Mouse (Mus musculus) heart, embryonic 15.5 days (tissue): Measurements from ENCODE around the gene Defb36. TPM values are rescaled to one million over a fixed set of nuclear protein-coding genes. Genes with fewer than 3 reads are reported as not detected.

Experiments used
- ATAC-seq: fragments of 200-750 bp; cut with Nextera tagmentation; replicated peaks from 2 replicates; pipeline ENCODE4 v1.8.0; 2017; ENCODE audit warnings: low read depth, moderate TSS enrichment; ENCODE audit not compliant: insufficient number of reproducible peaks, insufficient read depth, low FRiP score
- H3K27ac ChIP-seq: fragments of 300-500 bp; sonication (generic); 2 replicates; pipeline ENCODE4 v1.5.1; 2015; ENCODE audit warnings: mild to moderate bottlenecking, inconsistent platforms
- H3K27me3 ChIP-seq: fragments of 300-500 bp; sonication (generic); 2 replicates; pipeline ENCODE4 v1.6.1; 2015; ENCODE audit warnings: inconsistent platforms
- H3K36me3 ChIP-seq: fragments of 300-500 bp; sonication (generic); 2 replicates; pipeline ENCODE4 v1.6.1; 2015; ENCODE audit warnings: mild to moderate bottlenecking, inconsistent platforms
- H3K4me1 ChIP-seq: fragments of 300-500 bp; sonication (generic); replicated peaks from 2 replicates; pipeline ENCODE4 v1.6.1; 2015; ENCODE audit warnings: inconsistent platforms
- H3K4me2 ChIP-seq: fragments of 300-500 bp; sonication (generic); 2 replicates; pipeline ENCODE4 v1.6.1; 2015; ENCODE audit warnings: inconsistent platforms, mild to moderate bottlenecking, moderate library complexity
- H3K4me3 ChIP-seq: fragments of 300-500 bp; sonication (generic); 2 replicates; pipeline ENCODE4 v1.5.1; 2015; ENCODE audit warnings: mild to moderate bottlenecking, inconsistent platforms
- H3K9ac ChIP-seq: fragments of 300-500 bp; sonication (generic); 2 replicates; pipeline ENCODE4 v1.6.1; 2015; ENCODE audit warnings: mild to moderate bottlenecking, inconsistent platforms
- H3K9me3 ChIP-seq: fragments of 300-500 bp; sonication (generic); replicated peaks from 2 replicates; pipeline ENCODE4 v1.6.1; 2016; ENCODE audit warnings: inconsistent platforms
- whole genome bisulfite sequencing: fragments of 180-500 bp; shearing (Covaris S2); methylation state at CpG from one replicate; pipeline ENCODE4 v1.1.7; 2015; ENCODE audit warnings: mixed read lengths; 5-methylcytosine and 5-hydroxymethylcytosine counted together
- polyA plus RNA-seq: library from polyadenylated mRNA; unstranded; fragments of >200 nt; fragmentation: Nextera tagmentation; extraction: Ambion mirVana; gene quantifications from 2 replicates; pipeline ENCODE4 v1.2.1, GENCODE M21; 2015

The Defb36 gene
- polyA plus RNA-seq, 1 experiment from 2014 or later: not detected

DNA sequence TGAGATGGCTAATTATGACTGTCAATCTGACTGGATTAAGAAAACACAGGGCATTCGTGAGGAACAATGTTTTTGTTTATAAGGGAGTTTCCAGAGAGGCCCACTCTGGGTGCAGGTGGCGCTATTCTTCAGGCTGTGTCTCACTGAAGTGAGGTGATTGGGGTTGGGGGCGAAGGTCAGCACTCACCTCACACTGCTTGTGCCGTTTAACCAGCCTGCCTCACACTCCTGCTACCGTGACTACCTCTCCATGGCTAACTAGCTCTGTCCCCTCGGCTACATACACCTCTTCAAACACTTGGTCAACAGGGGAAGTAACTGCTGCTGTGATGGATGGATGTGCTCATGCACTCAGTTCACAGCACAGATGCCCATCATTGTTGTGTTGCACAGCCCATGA lies 15.1 kb upstream of the Defb36 start:
- no peak overlapping the region for H3K4me2 ChIP-seq
- H3K27ac ChIP-seq: no peak overlapping the region
- H3K9ac ChIP-seq: no peak overlapping the region
- H3K4me3 ChIP-seq: no peak overlapping the region
- H3K4me1 ChIP-seq: no peaks in the 10 kb centered on the region
- no peaks in the 10 kb centered on the region for H3K27me3 ChIP-seq
- WGBS: 52% methylated on average over 6 of the region's 6 CpGs
- no peak for ATAC-seq
- no peaks in the 10 kb centered on the region for H3K9me3 ChIP-seq
- H3K36me3 ChIP-seq: no peaks in the 10 kb centered on the region

DNA sequence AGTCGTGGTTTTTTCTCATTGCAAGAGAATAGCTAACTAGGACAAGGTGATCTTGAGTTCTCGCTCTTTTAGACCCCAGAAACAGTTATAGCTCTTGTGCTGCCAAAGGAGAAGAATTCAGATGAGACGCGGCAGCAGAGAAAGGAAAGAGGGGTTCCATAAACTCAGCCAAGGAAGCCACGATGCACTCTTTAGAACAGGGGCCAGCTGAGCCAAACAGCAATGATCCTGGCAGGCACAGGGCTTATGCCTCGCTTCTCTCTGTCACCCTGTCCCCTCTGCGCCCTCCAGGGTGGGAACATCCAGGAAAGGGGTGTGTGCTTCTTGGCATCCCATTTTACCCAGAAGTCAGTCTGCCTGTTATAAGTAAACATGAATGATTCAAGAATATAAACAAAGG lies 4.8 kb upstream of the Defb36 start, which contains the start of gene Defb45:
Defb45 (minus strand) TSS at position 101 of the 400 bp plus-strand sequence.
- Histone ChIP-seq H3K9ac (no peak within 1 kb of the TSS), H3K27ac (no peak within 1 kb of the TSS)
- 59% methylated on average over 7 of the region's 7 CpGs for WGBS

DNA sequence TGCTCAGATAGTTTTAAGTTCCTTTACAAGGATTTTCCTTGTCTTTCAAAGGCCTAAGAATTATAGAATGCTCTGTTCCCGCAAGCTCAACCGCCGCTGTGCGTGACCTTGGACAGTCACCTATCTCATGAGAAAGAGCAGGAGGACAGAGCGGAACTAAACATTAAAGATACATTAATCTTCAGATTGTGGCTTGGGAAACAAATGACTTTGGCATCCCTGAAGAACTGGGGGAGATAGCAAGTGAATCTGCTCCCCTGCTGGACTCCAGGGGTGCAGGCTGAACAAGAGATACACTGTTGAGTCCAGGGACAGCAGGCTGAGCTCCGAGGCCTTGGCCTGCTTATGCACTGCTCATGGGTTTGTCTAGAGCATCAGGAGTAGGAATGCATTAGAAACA lies 4.1 kb upstream of the Defb36 start:
- H3K27me3 ChIP-seq: no peaks in the 10 kb centered on the region

More for the DNA sequence above, 4.8 kb upstream of the Defb36 start, which contains the start of gene Defb45:
- ATAC-seq: no peak
- no peak within 1 kb of the TSS for H3K4me3 ChIP-seq
- H3K4me1 ChIP-seq: no peaks in the 10 kb centered on the region
- H3K36me3 ChIP-seq: no peaks in the 10 kb centered on the region
- no peak within 1 kb of the TSS for H3K4me2 ChIP-seq
- no peaks in the 10 kb centered on the region for H3K27me3 ChIP-seq
- H3K9me3 ChIP-seq: no peaks in the 10 kb centered on the region

DNA sequence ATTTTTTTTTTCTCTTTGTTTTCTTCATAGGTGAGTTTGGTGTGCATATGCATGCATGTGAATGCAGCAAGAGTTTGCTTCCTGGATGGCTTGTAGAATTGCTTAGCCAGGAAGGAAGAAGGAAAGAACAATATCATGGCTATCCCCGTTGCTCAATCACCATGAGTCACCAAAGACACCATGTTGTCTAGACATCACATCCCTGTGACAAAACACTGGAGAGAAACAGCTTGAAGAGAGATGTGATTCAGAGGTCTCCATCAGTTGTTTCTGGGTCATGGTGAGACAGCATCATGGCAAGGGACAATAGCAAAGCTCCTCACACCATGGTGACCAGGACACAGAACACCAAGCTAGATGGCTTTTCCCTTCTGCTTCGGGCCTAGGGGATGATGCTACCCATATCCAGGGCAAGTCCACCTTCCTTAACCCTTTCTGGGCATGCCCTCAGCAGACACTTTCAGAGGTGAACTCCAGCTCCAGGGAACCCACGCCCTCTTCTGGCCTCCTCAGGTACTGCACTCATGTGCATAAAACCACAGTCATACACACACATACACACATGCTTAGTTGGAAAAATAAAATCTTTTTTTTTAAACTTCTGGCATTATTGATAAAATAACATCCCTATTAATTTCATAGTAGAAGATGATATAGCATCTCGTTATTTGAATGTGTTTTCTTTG lies 2.7 kb upstream of the Defb36 start:
- H3K27me3 ChIP-seq: no peaks in the 10 kb centered on the region
- ATAC-seq: no peak
- WGBS: 67% methylated on average over 4 of the region's 4 CpGs
- H3K4me2 ChIP-seq: no peak overlapping the region
- H3K9ac ChIP-seq: no peak overlapping the region
- H3K4me1 ChIP-seq: no peaks in the 10 kb centered on the region
- no peaks in the 10 kb centered on the region for H3K9me3 ChIP-seq
- H3K36me3 ChIP-seq: no peaks in the 10 kb centered on the region
- no peak overlapping the region for H3K4me3 ChIP-seq
- no peak overlapping the region for H3K27ac ChIP-seq

More for the DNA sequence above, 4.1 kb upstream of the Defb36 start:
- ATAC-seq: no peak
- Histone ChIP-seq H3K4me1 (no peaks in the 10 kb centered on the region), H3K4me2 (no peak overlapping the region), H3K36me3 (no peaks in the 10 kb centered on the region), H3K27ac (no peak overlapping the region), H3K4me3 (no peak overlapping the region), H3K9ac (no peak overlapping the region), H3K9me3 (no peaks in the 10 kb centered on the region)
- 73% methylated on average over 6 of the region's 6 CpGs for WGBS

DNA sequence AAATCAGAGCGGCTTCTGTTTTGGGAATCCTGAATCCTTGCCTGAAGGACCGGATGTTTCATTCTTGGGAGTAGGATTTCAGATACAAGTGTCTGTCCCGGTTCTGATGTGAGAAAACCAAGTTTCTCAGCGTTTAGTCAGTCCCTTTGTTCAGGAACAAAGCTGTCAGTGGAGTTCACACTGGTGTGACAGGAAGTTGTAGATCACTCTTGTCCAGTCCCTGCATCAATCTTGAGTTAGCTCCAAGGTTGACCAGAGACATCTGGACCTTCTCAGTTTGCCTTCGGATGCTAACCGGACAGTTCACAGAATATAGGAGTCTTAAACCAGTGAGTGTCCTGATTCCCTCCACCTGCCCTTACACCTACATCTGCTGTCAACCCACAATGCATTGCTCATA lies 3.6 kb downstream of the Defb36 start:
- no peaks in the 10 kb centered on the region for H3K27me3 ChIP-seq
- ATAC-seq: no peak
- H3K4me2 ChIP-seq: no peak overlapping the region
- no peak overlapping the region for H3K4me3 ChIP-seq
- no peak overlapping the region for H3K9ac ChIP-seq
- WGBS: 46% methylated on average over 6 of the region's 6 CpGs
- no peaks in the 10 kb centered on the region for H3K9me3 ChIP-seq
- no peaks in the 10 kb centered on the region for H3K4me1 ChIP-seq
- no peak overlapping the region for H3K27ac ChIP-seq
- H3K36me3 ChIP-seq: no peaks in the 10 kb centered on the region

DNA sequence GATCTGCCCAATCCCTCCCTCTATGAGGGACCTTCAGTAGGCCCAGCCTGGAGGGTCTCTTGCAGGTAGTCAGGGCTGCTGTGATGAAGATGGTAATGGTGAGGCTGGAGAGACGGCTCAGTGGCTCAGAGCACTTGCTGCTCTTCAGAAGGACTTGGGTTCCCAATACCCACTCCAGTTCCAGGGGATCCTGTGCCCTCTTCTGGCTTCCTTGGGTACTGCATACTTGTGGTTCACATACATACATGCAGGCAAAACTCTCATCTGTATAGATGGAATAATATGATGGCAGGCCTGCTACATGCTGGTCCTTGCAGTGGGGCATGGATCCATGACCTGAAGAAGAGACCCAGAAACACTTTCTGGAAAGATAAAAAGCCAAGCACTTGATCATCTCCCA lies 4.6 kb downstream of the Defb36 start:
- H3K4me2 ChIP-seq: no peak overlapping the region
- no peaks in the 10 kb centered on the region for H3K27me3 ChIP-seq
- no peak for ATAC-seq
- no peak overlapping the region for H3K27ac ChIP-seq
- no peaks in the 10 kb centered on the region for H3K36me3 ChIP-seq
- no peak overlapping the region for H3K9ac ChIP-seq
- no peak overlapping the region for H3K4me3 ChIP-seq
- H3K4me1 ChIP-seq: no peaks in the 10 kb centered on the region
- WGBS: 86% methylated on average over 1 of the region's 1 CpGs
- H3K9me3 ChIP-seq: no peaks in the 10 kb centered on the region

DNA sequence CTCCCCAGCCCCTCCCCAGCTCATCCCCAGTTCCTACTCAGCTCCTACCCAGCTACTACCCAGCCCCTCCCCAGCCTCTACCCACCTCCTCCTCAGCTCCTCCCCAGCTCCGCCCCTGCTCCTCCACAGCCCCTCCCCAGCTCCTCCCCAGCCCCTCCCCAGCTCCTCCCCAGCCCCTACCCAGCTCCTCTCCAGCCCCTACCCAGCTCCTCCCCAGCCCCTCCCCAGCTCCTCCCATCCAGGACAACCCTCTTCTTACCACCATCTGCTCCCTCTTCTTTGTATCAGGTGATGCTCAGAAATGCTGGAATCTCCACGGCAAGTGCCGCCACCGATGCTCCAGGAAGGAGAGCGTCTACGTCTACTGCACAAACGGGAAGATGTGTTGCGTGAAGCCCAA lies 8.1 kb downstream of the Defb36 start:
- H3K9me3 ChIP-seq: no peaks in the 10 kb centered on the region
- no peaks in the 10 kb centered on the region for H3K27me3 ChIP-seq
- no peaks in the 10 kb centered on the region for H3K4me1 ChIP-seq
- no peaks in the 10 kb centered on the region for H3K36me3 ChIP-seq
- WGBS: 32% methylated on average over 8 of the region's 8 CpGs
- H3K4me2 ChIP-seq: no peak overlapping the region
- no peak overlapping the region for H3K27ac ChIP-seq
- ATAC-seq: no peak
- no peak overlapping the region for H3K9ac ChIP-seq
- H3K4me3 ChIP-seq: no peak overlapping the region

DNA sequence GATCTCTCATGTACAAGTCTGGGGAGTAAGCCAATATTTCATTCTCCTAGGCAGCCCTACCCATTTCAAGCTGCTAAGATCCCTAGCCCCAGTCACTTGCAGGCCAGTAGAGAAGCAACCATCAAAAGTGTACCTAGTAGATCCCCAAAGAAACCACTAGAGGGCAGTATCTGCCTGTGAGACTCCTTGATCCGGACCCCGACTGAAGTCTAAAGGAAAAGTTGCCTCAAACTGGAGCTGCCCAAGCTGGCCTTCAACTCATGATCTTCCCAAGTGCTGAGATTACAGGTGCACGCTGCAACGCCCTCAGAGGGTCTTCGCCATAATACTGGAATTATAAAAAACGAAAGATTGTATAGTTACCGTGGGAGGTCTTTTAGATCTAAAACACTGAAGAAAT lies 11.4 kb downstream of the Defb36 start:
- H3K36me3 ChIP-seq: no peaks in the 10 kb centered on the region
- 7% methylated on average over 7 of the region's 7 CpGs for WGBS
- no peak overlapping the region for H3K9ac ChIP-seq
- no peak overlapping the region for H3K27ac ChIP-seq
- no peaks in the 10 kb centered on the region for H3K9me3 ChIP-seq
- H3K27me3 ChIP-seq: no peaks in the 10 kb centered on the region
- no peak overlapping the region for H3K4me2 ChIP-seq
- ATAC-seq: peak; percentile 66; the same call in 1 of the 2 replicates
- no peaks in the 10 kb centered on the region for H3K4me1 ChIP-seq
- no peak overlapping the region for H3K4me3 ChIP-seq

DNA sequence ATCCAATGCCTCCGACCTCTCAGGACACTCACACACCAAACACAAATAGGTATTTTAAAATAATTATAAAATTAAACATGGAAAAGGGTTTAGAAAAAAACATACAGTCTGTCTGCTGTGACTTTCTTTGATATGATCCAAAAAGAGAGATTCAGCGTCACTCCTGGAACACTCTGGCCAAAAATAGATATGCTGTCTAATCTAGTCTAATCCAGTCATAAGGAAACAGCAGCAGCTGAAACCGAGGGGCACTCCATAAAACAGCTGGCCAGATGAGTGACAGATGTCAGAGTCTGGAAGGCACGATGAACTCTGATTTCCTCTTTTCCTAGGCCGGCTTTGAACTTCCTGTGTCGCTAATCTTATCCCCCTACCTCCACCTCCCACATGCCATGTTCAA lies 12.3 kb downstream of the Defb36 start:
- 39% methylated on average over 6 of the region's 6 CpGs for WGBS
- Histone ChIP-seq H3K4me1 (no peaks in the 10 kb centered on the region), H3K4me3 (no peak overlapping the region), H3K9ac (no peak overlapping the region), H3K27me3 (no peaks in the 10 kb centered on the region), H3K36me3 (no peaks in the 10 kb centered on the region), H3K27ac (no peak overlapping the region), H3K9me3 (no peaks in the 10 kb centered on the region), H3K4me2 (no peak overlapping the region)
- ATAC-seq: no peak

DNA sequence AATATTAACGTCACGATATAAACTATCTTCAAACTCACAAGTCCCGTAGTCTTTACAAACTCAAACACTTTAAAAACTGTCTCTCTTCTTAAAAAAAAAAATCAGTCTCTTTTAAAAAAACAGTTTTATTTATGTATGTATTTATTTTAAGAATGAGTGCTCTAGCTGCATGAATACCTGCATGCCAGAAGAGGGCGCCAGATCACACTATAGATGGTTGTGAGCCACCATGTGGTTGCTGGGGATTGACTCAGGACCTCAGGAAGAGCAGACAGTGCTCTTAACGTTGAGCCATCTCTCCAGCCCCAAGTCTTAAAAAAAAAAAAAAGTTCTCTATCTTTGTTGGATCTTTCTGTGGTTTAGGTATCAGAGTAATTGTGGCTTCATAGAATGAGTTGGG lies 13.2 kb downstream of the Defb36 start:
- H3K4me2 ChIP-seq: no peak overlapping the region
- no peak for ATAC-seq
- WGBS: 64% methylated on average over 5 of the region's 5 CpGs

DNA sequence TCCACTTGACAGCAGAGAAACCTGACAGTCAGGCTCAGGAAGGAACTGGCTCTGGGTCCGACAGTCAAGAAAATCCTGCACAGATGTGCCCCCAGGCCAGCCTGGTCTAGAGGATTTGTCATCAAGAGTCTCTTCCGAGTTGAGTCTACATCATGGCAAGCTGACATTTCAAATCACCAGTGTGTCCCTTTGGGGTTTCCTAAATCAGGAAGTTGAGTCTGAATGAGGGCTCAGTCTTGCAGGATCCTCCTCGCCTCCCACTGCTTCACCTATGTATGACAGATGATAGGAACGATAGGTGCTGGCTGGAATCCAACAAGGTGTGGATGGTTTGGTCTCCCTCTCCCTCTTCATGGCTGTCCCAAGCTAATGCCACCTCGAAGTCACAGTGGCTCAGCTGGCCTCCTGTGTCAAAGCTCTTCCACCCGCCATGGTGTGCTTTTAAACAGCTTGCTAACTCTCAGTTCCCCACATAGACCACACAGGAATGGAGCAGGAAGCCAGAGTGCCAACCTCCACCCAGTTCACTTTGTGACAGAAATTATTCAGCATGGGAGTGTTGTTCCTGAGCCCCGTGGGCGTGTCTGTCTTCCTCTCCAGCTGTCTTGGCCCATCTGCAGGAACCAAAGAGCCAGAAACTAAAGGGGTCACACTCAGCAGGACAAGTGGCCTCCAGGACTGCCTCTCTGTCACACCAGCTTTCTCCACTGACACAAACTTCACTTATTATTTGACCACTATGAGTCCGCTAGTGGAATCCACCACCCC lies 16.4 kb downstream of the Defb36 start:
- H3K9me3 ChIP-seq: no peaks in the 10 kb centered on the region
- no peak for ATAC-seq
- 64% methylated on average over 9 of the region's 9 CpGs for WGBS

More for the DNA sequence above, 13.2 kb downstream of the Defb36 start:
- no peaks in the 10 kb centered on the region for H3K36me3 ChIP-seq
- no peak overlapping the region for H3K27ac ChIP-seq
- no peaks in the 10 kb centered on the region for H3K4me1 ChIP-seq
- H3K4me3 ChIP-seq: no peak overlapping the region
- no peaks in the 10 kb centered on the region for H3K9me3 ChIP-seq
- no peaks in the 10 kb centered on the region for H3K27me3 ChIP-seq
- H3K9ac ChIP-seq: no peak overlapping the region

DNA sequence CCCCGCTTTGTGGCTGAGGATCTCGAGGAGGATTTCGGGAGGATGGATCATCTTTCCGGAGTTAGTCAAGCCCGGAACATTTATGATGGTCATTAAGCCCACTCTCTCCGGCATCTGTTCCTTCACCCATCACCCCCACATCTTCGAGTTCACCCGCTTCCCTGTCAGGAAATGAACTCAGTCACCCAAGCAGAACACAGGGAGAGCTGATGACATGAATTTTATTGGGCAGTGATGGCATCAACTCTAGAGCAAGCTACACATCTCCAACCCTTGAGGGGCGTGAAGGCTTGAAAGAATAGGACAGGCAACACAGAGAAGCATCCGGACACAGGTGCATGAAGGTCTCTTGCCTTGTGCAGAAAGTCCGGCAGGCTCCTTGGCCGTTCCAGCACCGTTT lies 18.0 kb downstream of the Defb36 start:
- Histone ChIP-seq H3K4me1 (peaks cover 9% of the 10 kb centered on the region), H3K9me3 (no peaks in the 10 kb centered on the region), H3K4me2 (no peak overlapping the region), H3K27me3 (peaks cover 25% of the 10 kb centered on the region), H3K27ac (no peak overlapping the region), H3K9ac (no peak overlapping the region), H3K4me3 (no peak overlapping the region), H3K36me3 (no peaks in the 10 kb centered on the region)
- ATAC-seq: no peak
- 77% methylated on average over 13 of the region's 13 CpGs for WGBS

More for the DNA sequence above, 16.4 kb downstream of the Defb36 start:
- Histone ChIP-seq H3K4me3 (no peak overlapping the region), H3K27ac (no peak overlapping the region), H3K4me1 (no peaks in the 10 kb centered on the region), H3K9ac (no peak overlapping the region), H3K4me2 (no peak overlapping the region), H3K36me3 (no peaks in the 10 kb centered on the region), H3K27me3 (peaks cover 10% of the 10 kb centered on the region)
